Mouse (Mus musculus): ENCODE measurements around the gene Gm1123. TPM values are rescaled to one million over a fixed set of nuclear protein-coding genes. Genes with fewer than 3 reads are reported as not detected.

The Gm1123 gene
- polyA plus RNA-seq, 1 experiment from 2014 or later = not detected

- Histone ChIP-seq H3K9ac (peak overlapping the region; percentile 29; the same call in 1 of the 2 replicates), H3K27ac (ENCODE audit: low read depth) (no peak overlapping the region), H3K27me3 (ENCODE audit: insufficient read depth, low read length) (peaks cover 64% of the 10 kb centered on the region), H3K4me1 (ENCODE audit: insufficient read depth) (no peaks in the 10 kb centered on the region), H3K4me3 (ENCODE audit: low read depth, low read length) (peak overlapping the region; percentile 34), H3K9me3 (ENCODE audit: low read depth, low read length) (no peaks in the 10 kb centered on the region), H3K36me3 (ENCODE audit: insufficient read depth) (no peaks in the 10 kb centered on the region), H3K4me2 (peak overlapping the region; percentile 63)
- TF ChIP-seq CTCF (IDR thresholded peaks at IDR 0.05; ENCODE audit: low read depth) = no peak
- peak; percentile 37 for DNase-seq
- peak; percentile 70; the same call in 1 of the 2 replicates for ATAC-seq (ENCODE audit: insufficient read depth)
- WGBS = under 1% methylated on average over 40 of the region's 40 CpGs
These were observed 62.4 kb downstream of the Gm1123 start for GRCm38 (mm10) chr9:98973101-98973521.

- Histone ChIP-seq H3K4me2 (no peak overlapping the region), H3K27ac (ENCODE audit: low read depth) (no peak overlapping the region), H3K27me3 (ENCODE audit: insufficient read depth, low read length) (peaks cover 78% of the 10 kb centered on the region), H3K4me3 (ENCODE audit: low read depth, low read length) (no peak overlapping the region), H3K9me3 (ENCODE audit: low read depth, low read length) (no peaks in the 10 kb centered on the region), H3K36me3 (ENCODE audit: insufficient read depth) (no peaks in the 10 kb centered on the region), H3K9ac (no peak overlapping the region), H3K4me1 (ENCODE audit: insufficient read depth) (no peaks in the 10 kb centered on the region)
- ATAC-seq (ENCODE audit: insufficient read depth) (peak; percentile 57; the same call in 1 of the 2 replicates), DNase-seq (peak; percentile 73)
- 4% methylated on average over 18 of the region's 18 CpGs for WGBS
- TF ChIP-seq CTCF (IDR thresholded peaks at IDR 0.05; ENCODE audit: low read depth) = peak; percentile 70
These were observed 70.4 kb downstream of the Gm1123 start for GRCm38 (mm10) chr9:98965084-98965483.

DNA sequence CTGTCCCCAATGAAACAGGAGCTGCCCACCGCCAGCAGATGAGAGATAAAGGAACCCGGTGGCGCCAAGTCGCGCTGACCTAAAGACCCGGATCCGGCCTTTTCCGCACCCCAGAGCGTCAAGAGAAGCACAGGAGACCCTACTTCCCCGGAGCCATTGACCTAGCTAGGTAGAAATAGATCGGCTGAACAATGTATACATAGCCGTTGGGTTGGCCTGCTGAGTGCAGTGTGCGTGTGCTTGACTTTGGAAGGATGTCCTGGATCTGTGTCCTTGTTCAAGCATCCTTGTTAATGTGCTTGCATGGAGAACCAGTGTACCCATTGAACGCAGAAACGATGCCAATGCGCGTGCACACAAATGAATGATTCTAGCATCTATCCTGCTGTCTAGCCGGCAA lies 71.9 kb downstream of the Gm1123 start:
- Histone ChIP-seq H3K4me2 (no peak overlapping the region), H3K9ac (no peak overlapping the region), H3K4me3 (ENCODE audit: low read depth, low read length) (no peak overlapping the region), H3K4me1 (ENCODE audit: insufficient read depth) (no peaks in the 10 kb centered on the region), H3K36me3 (ENCODE audit: insufficient read depth) (no peaks in the 10 kb centered on the region), H3K27me3 (ENCODE audit: insufficient read depth, low read length) (peaks cover 85% of the 10 kb centered on the region), H3K27ac (ENCODE audit: low read depth) (no peak overlapping the region), H3K9me3 (ENCODE audit: low read depth, low read length) (no peaks in the 10 kb centered on the region)
- WGBS = 13% methylated on average over 18 of the region's 18 CpGs
- TF ChIP-seq CTCF (IDR thresholded peaks at IDR 0.05; ENCODE audit: low read depth) = no peak
- ATAC-seq (ENCODE audit: insufficient read depth) (no peak), DNase-seq (no peak)

- no peak for DNase-seq
These were observed 72.9 kb downstream of the Gm1123 start for GRCm38 (mm10) chr9:98962478-98963142.

DNA sequence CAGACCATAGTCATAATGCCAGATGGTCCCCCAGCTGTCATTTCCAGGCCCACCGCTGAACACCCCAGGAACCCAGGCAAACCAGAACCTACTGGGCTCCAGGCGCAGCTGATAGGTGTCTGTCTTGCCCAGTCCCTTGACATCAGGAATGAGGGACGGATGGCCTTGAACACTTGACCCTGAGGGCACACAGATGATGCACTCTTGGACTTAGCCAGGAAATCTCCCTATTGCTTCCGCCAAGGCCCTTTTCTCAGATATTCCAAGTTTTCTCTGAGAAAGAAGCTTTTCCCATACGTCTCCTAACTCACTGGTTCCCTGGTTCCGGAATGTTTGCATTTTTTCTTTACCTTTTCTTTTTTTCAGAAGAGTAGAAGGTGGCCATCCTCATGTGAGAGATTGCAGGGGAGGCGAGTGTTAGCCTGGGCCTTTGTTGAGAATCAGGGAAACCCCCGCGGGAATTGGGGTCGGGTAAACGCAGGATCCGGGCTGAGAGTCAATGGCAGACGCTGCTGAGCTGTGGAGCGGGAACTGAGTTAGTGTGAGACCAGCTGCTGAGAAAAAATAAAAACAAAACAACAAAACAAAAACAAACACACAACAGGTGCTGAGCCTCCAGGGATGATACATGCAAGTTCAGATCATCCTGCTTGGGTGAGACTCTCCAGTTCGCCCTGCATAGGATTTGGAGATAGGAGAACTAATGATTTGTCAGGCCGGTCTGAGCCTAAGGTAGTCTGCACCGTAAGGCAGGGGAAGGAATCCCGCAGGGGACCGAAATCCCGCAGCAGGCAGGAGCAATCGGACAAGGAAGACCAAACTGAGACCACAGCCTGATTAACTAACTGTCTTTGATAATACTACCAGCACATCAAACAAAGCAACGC lies 73.7 kb downstream of the Gm1123 start:
- Histone ChIP-seq H3K4me2 (no peak overlapping the region), H3K27ac (ENCODE audit: low read depth) (no peak overlapping the region), H3K4me1 (ENCODE audit: insufficient read depth) (no peaks in the 10 kb centered on the region), H3K9me3 (ENCODE audit: low read depth, low read length) (no peaks in the 10 kb centered on the region), H3K9ac (no peak overlapping the region), H3K27me3 (ENCODE audit: insufficient read depth, low read length) (peaks cover 95% of the 10 kb centered on the region), H3K36me3 (ENCODE audit: insufficient read depth) (no peaks in the 10 kb centered on the region), H3K4me3 (ENCODE audit: low read depth, low read length) (no peak overlapping the region)
- WGBS = 11% methylated on average over 22 of the region's 22 CpGs
- TF ChIP-seq CTCF (IDR thresholded peaks at IDR 0.05; ENCODE audit: low read depth) = no peak
- ATAC-seq (ENCODE audit: insufficient read depth) = no peak
- DNase-seq = no peak

More at GRCm38 (mm10) chr9:98962478-98963142, 72.9 kb downstream of the Gm1123 start:
- no peaks in the 10 kb centered on the region for H3K36me3 ChIP-seq (ENCODE audit: insufficient read depth)
- peaks cover 94% of the 10 kb centered on the region for H3K27me3 ChIP-seq (ENCODE audit: insufficient read depth, low read length)
- 1% methylated on average over 20 of the region's 20 CpGs for WGBS
- H3K9ac ChIP-seq = no peak overlapping the region
- no peaks in the 10 kb centered on the region for H3K9me3 ChIP-seq (ENCODE audit: low read depth, low read length)
- H3K4me2 ChIP-seq = no peak overlapping the region
- no peaks in the 10 kb centered on the region for H3K4me1 ChIP-seq (ENCODE audit: insufficient read depth)
- TF ChIP-seq CTCF (IDR thresholded peaks at IDR 0.05; ENCODE audit: low read depth) = no peak
- H3K27ac ChIP-seq (ENCODE audit: low read depth) = no peak overlapping the region
- ATAC-seq (ENCODE audit: insufficient read depth) = no peak
- no peak overlapping the region for H3K4me3 ChIP-seq (ENCODE audit: low read depth, low read length)

DNA sequence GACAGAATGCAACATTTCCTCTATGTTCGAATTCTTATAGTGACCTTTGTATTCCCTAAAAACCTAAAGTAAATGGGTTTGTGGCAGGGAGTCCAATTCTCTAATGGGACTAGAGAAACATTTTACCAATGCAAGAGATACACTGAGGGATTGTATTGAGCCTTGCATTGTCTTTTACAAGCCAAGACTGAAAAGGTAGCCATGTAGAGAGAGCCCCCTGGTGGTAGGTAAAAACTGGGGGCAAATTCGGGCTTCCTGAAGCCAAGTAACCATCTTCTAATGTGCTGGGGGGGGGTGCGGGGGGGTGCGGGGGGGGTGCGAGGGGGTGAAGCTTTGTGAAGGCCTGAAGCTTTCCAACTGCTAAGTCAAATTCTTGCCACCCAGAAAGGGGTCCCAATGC lies 75.2 kb downstream of the Gm1123 start:
- no peak overlapping the region for H3K9ac ChIP-seq
- H3K36me3 ChIP-seq (ENCODE audit: insufficient read depth) = no peaks in the 10 kb centered on the region
- no peaks in the 10 kb centered on the region for H3K9me3 ChIP-seq (ENCODE audit: low read depth, low read length)
- TF ChIP-seq CTCF (IDR thresholded peaks at IDR 0.05; ENCODE audit: low read depth) = peak; percentile 20; the same call in 1 of the 2 replicates
- peaks cover 6% of the 10 kb centered on the region; the same call in 1 of the 2 replicates for H3K4me1 ChIP-seq (ENCODE audit: insufficient read depth)
- DNase-seq (no peak), ATAC-seq (ENCODE audit: insufficient read depth) (no peak)
- WGBS = 31% methylated on average over 5 of the region's 5 CpGs
- peaks cover 97% of the 10 kb centered on the region for H3K27me3 ChIP-seq (ENCODE audit: insufficient read depth, low read length)
- H3K27ac ChIP-seq (ENCODE audit: low read depth) = no peak overlapping the region
- H3K4me3 ChIP-seq (ENCODE audit: low read depth, low read length) = no peak overlapping the region
- no peak overlapping the region for H3K4me2 ChIP-seq

DNA sequence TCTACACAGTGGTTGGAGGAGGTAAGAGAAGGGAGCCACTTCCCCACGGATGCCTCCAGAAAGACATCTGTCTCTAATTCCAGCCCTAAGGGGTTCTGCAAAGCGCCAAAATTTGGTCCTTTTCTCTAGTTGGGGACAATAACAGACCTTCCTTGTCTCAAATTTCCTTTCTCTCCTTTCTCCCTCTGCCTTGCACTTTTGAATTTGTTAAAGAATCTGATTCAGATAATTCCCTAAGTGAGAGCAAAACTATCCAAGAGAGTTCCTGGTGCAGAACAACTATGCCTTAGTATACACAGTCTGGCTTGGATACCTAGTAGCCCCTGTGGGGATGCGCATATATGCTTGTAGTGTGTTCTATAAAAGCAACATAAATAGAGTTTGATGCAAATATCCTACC lies 75.7 kb downstream of the Gm1123 start:
- Histone ChIP-seq H3K9ac (no peak overlapping the region), H3K36me3 (ENCODE audit: insufficient read depth) (no peaks in the 10 kb centered on the region), H3K4me1 (ENCODE audit: insufficient read depth) (peaks cover 6% of the 10 kb centered on the region; the same call in 1 of the 2 replicates), H3K9me3 (ENCODE audit: low read depth, low read length) (no peaks in the 10 kb centered on the region), H3K4me2 (no peak overlapping the region), H3K27ac (ENCODE audit: low read depth) (no peak overlapping the region), H3K27me3 (ENCODE audit: insufficient read depth, low read length) (peaks cover 97% of the 10 kb centered on the region), H3K4me3 (ENCODE audit: low read depth, low read length) (no peak overlapping the region)
- no peak for ATAC-seq (ENCODE audit: insufficient read depth)
- no peak for DNase-seq
- 38% methylated on average over 3 of the region's 3 CpGs for WGBS
- TF ChIP-seq CTCF (IDR thresholded peaks at IDR 0.05; ENCODE audit: low read depth) = no peak
